Mouse (Mus musculus) embryonic facial prominence, embryonic 12.5 days (tissue): ENCODE data around the gene Slf2. TPM values are rescaled to one million over a fixed set of nuclear protein-coding genes. Genes with fewer than 3 reads are reported as not detected.

Source experiments
- ATAC-seq: fragments of 200-750 bp; cut with Nextera tagmentation; 2 replicates; pipeline ENCODE4 v1.8.0; 2017; ENCODE audit not compliant: insufficient number of reproducible peaks, insufficient read depth, low FRiP score, low TSS enrichment
- H3K27ac ChIP-seq: fragments of 300-500 bp; sonication (generic); 2 replicates; pipeline ENCODE4 v1.5.1; 2016; ENCODE audit warnings: mild to moderate bottlenecking
- H3K27me3 ChIP-seq: fragments of 300-500 bp; sonication (generic); 2 replicates; pipeline ENCODE4 v1.6.1; 2016; ENCODE audit warnings: mild to moderate bottlenecking, moderate library complexity
- H3K36me3 ChIP-seq: fragments of 300-500 bp; sonication (generic); 2 replicates; pipeline ENCODE4 v1.6.1; 2016; ENCODE audit warnings: mild to moderate bottlenecking
- H3K4me1 ChIP-seq: fragments of 300-500 bp; sonication (generic); 2 replicates; pipeline ENCODE4 v1.6.1; 2016
- H3K4me2 ChIP-seq: fragments of 300-500 bp; sonication (generic); replicated peaks from 2 replicates; pipeline ENCODE4 v1.6.1; 2016; ENCODE audit warnings: mild to moderate bottlenecking, moderate library complexity
- H3K4me3 ChIP-seq: fragments of 300-500 bp; sonication (generic); 2 replicates; pipeline ENCODE4 v1.5.1; 2016; ENCODE audit warnings: mild to moderate bottlenecking
- H3K9ac ChIP-seq: fragments of 300-500 bp; sonication (generic); 2 replicates; pipeline ENCODE4 v1.6.1; 2016; ENCODE audit warnings: mild to moderate bottlenecking, moderate library complexity
- H3K9me3 ChIP-seq: fragments of 300-500 bp; sonication (generic); 2 replicates; pipeline ENCODE4 v1.6.1; 2016; ENCODE audit warnings: mild to moderate bottlenecking, moderate library complexity
- WGBS: fragments of 180-500 bp; shearing (Covaris S2); methylation state at CpG from one replicate; pipeline ENCODE4 v1.1.7; 2016; 5-methylcytosine and 5-hydroxymethylcytosine counted together
- polyA plus RNA-seq: library from polyadenylated mRNA; unstranded; fragments of >200 nt; fragmentation: Nextera tagmentation; extraction: Ambion mirVana; gene quantifications from 2 replicates; pipeline ENCODE4 v1.2.1, GENCODE M21; 2016

Slf2 gene
- polyA plus RNA-seq, 1 experiment from 2014 or later: 51.6 TPM

DNA sequence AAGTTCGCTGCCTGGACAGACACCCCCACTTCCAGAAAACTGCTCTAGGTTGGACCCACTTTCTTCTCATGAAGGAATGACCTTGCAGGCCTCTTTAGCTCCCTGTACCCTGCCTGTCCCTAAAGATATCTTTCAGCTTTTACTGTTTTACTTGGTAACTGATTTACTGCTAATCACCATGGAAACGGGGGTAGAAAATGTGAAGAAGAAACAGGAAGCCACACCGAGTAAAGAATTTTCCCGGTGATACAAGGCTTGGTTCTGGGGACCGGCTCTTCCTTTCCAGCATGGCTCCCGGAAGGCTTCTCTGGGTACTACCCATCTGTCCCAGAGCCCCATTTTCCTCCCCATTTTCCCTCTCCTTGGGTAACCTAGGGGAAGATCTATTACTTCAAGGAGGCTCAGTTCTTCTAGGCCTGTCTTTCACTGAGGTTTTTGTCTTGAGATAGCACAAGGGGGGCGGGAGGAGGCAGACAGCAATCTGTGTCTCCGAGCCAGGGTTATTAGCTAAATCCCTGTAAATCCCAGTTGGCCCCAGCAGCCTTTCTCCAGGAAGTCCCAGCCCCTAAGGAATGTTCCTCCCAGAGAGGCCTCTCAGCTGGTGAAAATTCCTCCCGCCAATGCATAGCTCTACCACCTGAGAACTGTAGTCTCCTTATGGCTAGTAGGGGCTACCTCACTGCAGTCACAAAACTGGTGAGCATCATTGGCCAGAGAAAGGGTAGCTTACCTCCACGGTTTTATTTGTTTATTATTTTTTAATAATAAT, 16.3 kb upstream of the Slf2 start:
- no peak for ATAC-seq
- 52% methylated on average over 10 of the region's 10 CpGs for WGBS
- Histone ChIP-seq H3K9me3 (no peaks in the 10 kb centered on the region), H3K4me1 (no peaks in the 10 kb centered on the region), H3K36me3 (no peaks in the 10 kb centered on the region), H3K27ac (0 out of 2 replicates have a peak overlapping the region, but pooled peaks have one; percentile 38), H3K4me2 (no peak overlapping the region), H3K9ac (no peak overlapping the region), H3K4me3 (no peak overlapping the region), H3K27me3 (no peaks in the 10 kb centered on the region)

GRCm38 (mm10) chr19:44918171-44918570, 12.8 kb upstream of the Slf2 start:
- ATAC-seq: no peak
- no peak overlapping the region for H3K4me2 ChIP-seq
- H3K9me3 ChIP-seq: no peaks in the 10 kb centered on the region
- H3K4me3 ChIP-seq: no peak overlapping the region
- H3K4me1 ChIP-seq: no peaks in the 10 kb centered on the region
- no peaks in the 10 kb centered on the region for H3K27me3 ChIP-seq
- H3K36me3 ChIP-seq: no peaks in the 10 kb centered on the region
- no peak overlapping the region for H3K27ac ChIP-seq
- no peak overlapping the region for H3K9ac ChIP-seq
- 79% methylated on average over 6 of the region's 6 CpGs for WGBS

DNA sequence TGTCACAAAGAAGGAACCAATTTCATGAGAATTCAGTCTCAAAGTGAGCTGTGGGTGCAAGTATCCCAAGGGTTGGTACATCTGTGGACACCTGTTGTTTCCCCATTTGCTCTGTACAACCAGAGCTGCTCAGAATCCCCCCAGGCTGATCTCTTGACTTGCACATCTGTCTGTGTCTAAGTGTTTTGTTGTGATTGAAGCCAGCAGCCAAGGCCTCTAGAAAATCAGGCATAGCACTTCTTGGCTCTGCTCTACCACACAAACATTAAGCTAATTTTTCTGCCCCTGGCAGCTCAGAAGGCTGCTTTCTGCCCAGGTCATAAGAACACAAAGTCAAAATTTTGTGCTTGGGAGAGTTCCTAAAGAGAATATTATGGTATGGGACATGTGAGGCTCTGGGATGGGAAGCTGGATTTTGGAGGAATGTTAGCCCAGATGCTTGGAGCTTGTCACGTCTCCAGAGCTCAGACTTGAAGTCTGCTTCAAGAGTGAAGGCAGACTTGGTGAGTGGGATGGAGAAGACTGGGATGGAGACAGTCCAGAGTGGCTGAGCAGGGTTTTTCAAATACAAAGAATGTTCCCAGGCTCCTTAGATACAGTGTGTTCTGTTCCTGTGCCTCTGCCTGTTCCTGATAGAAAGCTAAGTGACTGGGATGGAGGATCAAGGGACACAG, 9.3 kb upstream of the Slf2 start:
- no peaks in the 10 kb centered on the region for H3K9me3 ChIP-seq
- H3K9ac ChIP-seq: no peak overlapping the region
- no peak overlapping the region for H3K4me3 ChIP-seq
- no peak overlapping the region for H3K4me2 ChIP-seq
- no peaks in the 10 kb centered on the region for H3K4me1 ChIP-seq
- no peaks in the 10 kb centered on the region for H3K36me3 ChIP-seq
- WGBS: 64% methylated on average over 1 of the region's 1 CpGs
- H3K27ac ChIP-seq: no peak overlapping the region
- no peak for ATAC-seq
- no peaks in the 10 kb centered on the region for H3K27me3 ChIP-seq

DNA sequence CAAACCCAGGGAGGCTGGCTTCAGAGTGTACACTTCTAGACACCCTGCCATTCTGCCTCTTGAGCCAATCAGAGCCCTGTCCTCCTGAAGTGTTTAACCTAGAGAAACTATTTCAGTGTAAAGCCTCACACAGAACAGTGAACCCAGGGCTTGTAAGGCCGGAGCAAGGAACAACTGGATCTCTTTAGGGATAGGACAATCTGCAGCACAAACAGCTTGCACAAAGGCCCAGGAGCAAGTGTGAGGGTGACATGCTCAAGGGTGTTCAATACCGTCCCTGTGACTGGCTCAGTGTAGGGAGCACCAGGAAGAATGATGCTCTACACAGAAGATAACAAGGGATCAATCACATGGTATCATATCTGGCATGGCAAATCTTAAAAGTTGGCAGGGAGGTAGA, 8.4 kb upstream of the Slf2 start:
- no peak overlapping the region for H3K4me3 ChIP-seq
- no peaks in the 10 kb centered on the region for H3K36me3 ChIP-seq
- H3K9ac ChIP-seq: no peak overlapping the region
- no peak overlapping the region for H3K4me2 ChIP-seq
- WGBS: 81% methylated on average over 2 of the region's 2 CpGs
- no peak overlapping the region for H3K27ac ChIP-seq
- no peak for ATAC-seq
- no peaks in the 10 kb centered on the region for H3K27me3 ChIP-seq
- no peaks in the 10 kb centered on the region for H3K9me3 ChIP-seq
- 0 out of 2 replicates have a peak, but pooled peaks cover 3% of the 10 kb centered on the region for H3K4me1 ChIP-seq

GRCm38 (mm10) chr19:44924699-44925098, 6.3 kb upstream of the Slf2 start:
- 57% methylated on average over 5 of the region's 5 CpGs for WGBS
- H3K9ac ChIP-seq: no peak overlapping the region
- H3K36me3 ChIP-seq: no peaks in the 10 kb centered on the region
- ATAC-seq: no peak
- no peak overlapping the region for H3K4me2 ChIP-seq
- no peaks in the 10 kb centered on the region for H3K9me3 ChIP-seq
- no peaks in the 10 kb centered on the region for H3K27me3 ChIP-seq
- H3K4me3 ChIP-seq: no peak overlapping the region
- no peak overlapping the region for H3K27ac ChIP-seq
- peaks cover 14% of the 10 kb centered on the region for H3K4me1 ChIP-seq

GRCm38 (mm10) chr19:44926781-44927180, 4.2 kb upstream of the Slf2 start:
- no peak overlapping the region for H3K27ac ChIP-seq
- WGBS: 61% methylated on average over 6 of the region's 6 CpGs

DNA sequence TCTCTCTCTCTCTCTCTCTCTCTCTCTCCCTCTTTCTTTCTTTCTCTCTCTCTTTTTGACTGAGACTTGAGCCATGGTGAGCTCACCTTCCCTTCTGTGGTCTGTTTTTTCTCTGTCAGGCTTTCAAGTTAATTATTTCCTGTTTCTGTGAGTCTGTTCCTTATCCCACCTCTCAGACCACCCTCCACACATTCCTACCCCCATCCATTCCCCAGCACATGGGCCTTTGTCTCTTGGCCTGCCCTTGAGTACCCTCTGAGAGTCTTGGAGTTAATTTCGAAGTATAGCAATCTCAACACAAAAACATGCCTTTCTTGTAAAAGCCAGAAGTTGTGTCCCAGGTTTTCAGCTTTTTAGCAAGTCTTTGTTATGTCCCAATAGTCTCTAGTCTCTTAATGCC, 3.7 kb upstream of the Slf2 start:
- 41% methylated on average over 1 of the region's 1 CpGs for whole genome bisulfite sequencing
- no peaks in the 10 kb centered on the region for H3K27me3 ChIP-seq
- H3K27ac ChIP-seq: peak overlapping the region; percentile 83
- no peaks in the 10 kb centered on the region for H3K9me3 ChIP-seq
- H3K4me3 ChIP-seq: no peak overlapping the region
- ATAC-seq: no peak
- peaks cover 24% of the 10 kb centered on the region for H3K4me1 ChIP-seq
- H3K9ac ChIP-seq: no peak overlapping the region
- no peak overlapping the region for H3K4me2 ChIP-seq
- H3K36me3 ChIP-seq: no peaks in the 10 kb centered on the region

More at GRCm38 (mm10) chr19:44926781-44927180, 4.2 kb upstream of the Slf2 start:
- H3K36me3 ChIP-seq: no peaks in the 10 kb centered on the region
- H3K27me3 ChIP-seq: no peaks in the 10 kb centered on the region
- no peak overlapping the region for H3K4me2 ChIP-seq
- no peak for ATAC-seq
- H3K4me1 ChIP-seq: peaks cover 21% of the 10 kb centered on the region
- no peaks in the 10 kb centered on the region for H3K9me3 ChIP-seq
- H3K9ac ChIP-seq: no peak overlapping the region
- no peak overlapping the region for H3K4me3 ChIP-seq

DNA sequence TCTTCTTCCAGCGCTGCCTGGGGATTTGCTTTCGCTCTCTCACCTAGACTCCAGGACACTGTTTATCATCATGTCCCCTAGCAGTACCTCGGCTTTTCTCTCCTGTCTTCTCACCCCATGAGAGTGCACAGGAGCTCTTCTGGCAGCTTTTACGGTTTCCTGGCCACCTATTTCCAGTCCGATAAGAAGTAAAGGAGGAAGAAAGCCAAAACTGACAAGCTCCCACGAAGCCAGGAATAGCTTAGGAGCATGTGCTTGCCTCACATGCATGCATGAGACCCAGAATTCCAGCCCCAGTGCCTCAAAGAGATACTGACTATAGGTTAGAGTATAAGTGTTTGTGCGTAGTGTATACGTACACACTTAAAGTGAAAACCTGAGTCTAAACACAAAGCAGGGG, 2.8 kb upstream of the Slf2 start:
- peak overlapping the region; percentile 83 for H3K27ac ChIP-seq
- no peaks in the 10 kb centered on the region for H3K27me3 ChIP-seq
- H3K4me3 ChIP-seq: no peak overlapping the region
- no peak overlapping the region for H3K4me2 ChIP-seq
- 58% methylated on average over 8 of the region's 8 CpGs for WGBS
- H3K36me3 ChIP-seq: no peaks in the 10 kb centered on the region
- H3K9ac ChIP-seq: no peak overlapping the region
- ATAC-seq: no peak
- peaks cover 29% of the 10 kb centered on the region for H3K4me1 ChIP-seq
- H3K9me3 ChIP-seq: no peaks in the 10 kb centered on the region

GRCm38 (mm10) chr19:44929251-44929650, 1.7 kb upstream of the Slf2 start:
- WGBS: 39% methylated on average over 3 of the region's 3 CpGs
- H3K27ac ChIP-seq: 0 out of 2 replicates have a peak overlapping the region, but pooled peaks have one; percentile 36

GRCm38 (mm10) chr19:44929663-44930062, 1.3 kb upstream of the Slf2 start:
- Histone ChIP-seq H3K27ac (no peak overlapping the region), H3K9me3 (no peaks in the 10 kb centered on the region), H3K36me3 (no peaks in the 10 kb centered on the region), H3K4me1 (peaks cover 29% of the 10 kb centered on the region), H3K4me3 (no peak overlapping the region; the same call in 1 of the 2 replicates), H3K9ac (no peak overlapping the region), H3K4me2 (no peak overlapping the region), H3K27me3 (no peaks in the 10 kb centered on the region)
- WGBS: 41% methylated on average over 10 of the region's 10 CpGs
- ATAC-seq: no peak

More at GRCm38 (mm10) chr19:44929251-44929650, 1.7 kb upstream of the Slf2 start:
- H3K4me3 ChIP-seq: no peak overlapping the region
- no peaks in the 10 kb centered on the region for H3K36me3 ChIP-seq
- H3K4me2 ChIP-seq: 0 out of 2 replicates have a peak overlapping the region, but pooled peaks have one; percentile 0
- H3K4me1 ChIP-seq: peaks cover 29% of the 10 kb centered on the region
- no peaks in the 10 kb centered on the region for H3K27me3 ChIP-seq
- no peaks in the 10 kb centered on the region for H3K9me3 ChIP-seq
- ATAC-seq: no peak
- no peak overlapping the region for H3K9ac ChIP-seq

GRCm38 (mm10) chr19:44930122-44930521, 829 bp upstream of the Slf2 start:
- Histone ChIP-seq H3K9me3 (no peaks in the 10 kb centered on the region), H3K4me2 (peak overlapping the region; percentile 71), H3K9ac (peak overlapping the region; percentile 41), H3K27me3 (no peaks in the 10 kb centered on the region), H3K4me1 (peaks cover 29% of the 10 kb centered on the region), H3K36me3 (peaks cover 4% of the 10 kb centered on the region), H3K4me3 (peak overlapping the region; percentile 85), H3K27ac (peak overlapping the region; percentile 67)
- WGBS: 30% methylated on average over 2 of the region's 2 CpGs
- no peak for ATAC-seq

DNA sequence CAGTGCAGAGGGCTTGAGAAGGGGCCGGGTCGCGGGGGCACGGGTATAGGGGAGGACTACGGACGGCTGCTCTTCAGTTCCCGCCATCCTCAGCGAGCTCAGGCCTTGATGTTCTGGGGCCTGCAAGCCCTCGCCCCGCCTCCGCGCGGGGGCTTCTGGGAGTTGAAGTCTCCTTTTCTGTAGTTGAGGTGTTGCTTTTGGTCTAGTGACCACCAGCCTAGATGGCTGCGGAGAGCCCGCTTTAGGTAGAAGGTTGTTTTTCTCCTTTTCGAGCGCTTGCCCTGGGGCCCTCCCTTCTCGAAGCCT, 456 bp downstream of the Slf2 start:
- Histone ChIP-seq H3K27me3 (no peaks in the 10 kb centered on the region), H3K4me2 (peak overlapping the region; percentile 71)

More for the DNA sequence above, 456 bp downstream of the Slf2 start:
- H3K9me3 ChIP-seq: no peaks in the 10 kb centered on the region
- peak; percentile 92 for ATAC-seq
- peaks cover 16% of the 10 kb centered on the region for H3K36me3 ChIP-seq
- under 1% methylated on average over 18 of the region's 18 CpGs for WGBS
- peak overlapping the region; percentile 85 for H3K4me3 ChIP-seq
- peak overlapping the region; percentile 75 for H3K9ac ChIP-seq
- peak overlapping the region; percentile 82 for H3K27ac ChIP-seq
- H3K4me1 ChIP-seq: peaks cover 29% of the 10 kb centered on the region
